Mouse (Mus musculus) myocyte (in vitro differentiated cells): ENCODE measurements around the gene Gm1123. TPM values are rescaled to one million over a fixed set of nuclear protein-coding genes. Genes with fewer than 3 reads are reported as not detected.

Experiments
- H3K27me3 ChIP-seq: one replicate; pipeline ENCODE4 v1.6.1; 2011; ENCODE audit not compliant: control insufficient read depth, insufficient read depth, insufficient read length
- H3K36me3 ChIP-seq: one replicate; pipeline ENCODE4 v1.6.1; 2011; ENCODE audit not compliant: control insufficient read depth, insufficient read depth
- H3K4me2 ChIP-seq: one replicate; pipeline ENCODE4 v1.6.1; 2011; ENCODE audit warnings: low read depth, control low read depth
- H3K4me3 ChIP-seq: one replicate; pipeline ENCODE4 v1.5.1; 2011; ENCODE audit warnings: mild to moderate bottlenecking, control low read depth, moderate library complexity
- H3K79me2 ChIP-seq: one replicate; pipeline ENCODE4 v1.6.1; 2011; ENCODE audit not compliant: control insufficient read depth, insufficient read depth
- H3ac ChIP-seq: one replicate; pipeline ENCODE4 v1.6.1; 2011; ENCODE audit not compliant: control insufficient read depth, insufficient read length
- CEBPB ChIP-seq: IDR thresholded peaks from 2 replicates; pipeline ENCODE4 v1.6.1; 2011; ENCODE audit warnings: mild to moderate bottlenecking, moderate library complexity; ENCODE audit not compliant: poor library complexity, insufficient read depth, severe bottlenecking
- E2F4 ChIP-seq: IDR thresholded peaks from one replicate; pipeline ENCODE4 v1.6.1; 2011; ENCODE audit warnings: mild to moderate bottlenecking, control low read depth, moderate library complexity; ENCODE audit not compliant: insufficient read depth
- MAX ChIP-seq: IDR thresholded peaks from one replicate; pipeline ENCODE4 v1.6.1; 2011; ENCODE audit warnings: low read depth, mild to moderate bottlenecking, control low read depth
- MYOD1 ChIP-seq, 3 experiments: IDR thresholded peaks; one replicate each; pipeline ENCODE4 v1.6.1; 2011; ENCODE audit warnings: control low read depth in 2 of 3, low read depth in 2 of 3, mild to moderate bottlenecking in 2 of 3, moderate library complexity in 1 of 3; ENCODE audit not compliant: insufficient read length in 2 of 3, control insufficient read depth in 1 of 3
- MYOG ChIP-seq, 3 experiments: IDR thresholded peaks; one replicate each; pipeline ENCODE4 v1.6.1; 2011; ENCODE audit warnings: control low read depth in 2 of 3, low read depth in 2 of 3, mild to moderate bottlenecking in 2 of 3; ENCODE audit not compliant: insufficient read length in 2 of 3, control insufficient read depth in 1 of 3, insufficient read depth in 1 of 3
- POLR2A ChIP-seq: IDR thresholded peaks from one replicate; pipeline ENCODE4 v1.6.1; 2011; ENCODE audit warnings: low read depth, mild to moderate bottlenecking, control low read depth, moderate library complexity; ENCODE audit not compliant: insufficient read length
- POLR2AphosphoS2 ChIP-seq: IDR thresholded peaks from one replicate; pipeline ENCODE4 v1.6.1; 2011; ENCODE audit warnings: low read depth, control low read depth; ENCODE audit not compliant: insufficient read length
- REST ChIP-seq: IDR thresholded peaks from one replicate; pipeline ENCODE4 v1.6.1; 2011; ENCODE audit warnings: mild to moderate bottlenecking, control low read depth, moderate library complexity; ENCODE audit not compliant: insufficient read depth, insufficient read length
- SRF ChIP-seq: IDR thresholded peaks from one replicate; pipeline ENCODE4 v1.6.1; 2011; ENCODE audit warnings: low read depth; ENCODE audit not compliant: control insufficient read depth, insufficient read length
- TCF12 ChIP-seq: IDR thresholded peaks from one replicate; pipeline ENCODE4 v1.6.1; 2011; ENCODE audit warnings: mild to moderate bottlenecking, control low read depth; ENCODE audit not compliant: poor library complexity, insufficient read depth, severe bottlenecking
- TCF3 ChIP-seq: IDR thresholded peaks from one replicate; pipeline ENCODE4 v1.6.1; 2011; ENCODE audit warnings: low read depth, control low read depth; ENCODE audit not compliant: insufficient read length
- USF1 ChIP-seq: IDR thresholded peaks from one replicate; pipeline ENCODE4 v1.6.1; 2011; ENCODE audit warnings: low read depth, mild to moderate bottlenecking, control low read depth, moderate library complexity
- polyA plus RNA-seq: library from polyadenylated mRNA; unstranded; fragments of >200 nt; fragmentation: generic; extraction: Trizol; gene quantifications from one replicate; pipeline ENCODE4 v1.2.1, GENCODE M21; 2012; ENCODE audit warnings: missing spikeins

Gm1123 gene
- polyA plus RNA-seq, 1 experiment, result not detected

DNA sequence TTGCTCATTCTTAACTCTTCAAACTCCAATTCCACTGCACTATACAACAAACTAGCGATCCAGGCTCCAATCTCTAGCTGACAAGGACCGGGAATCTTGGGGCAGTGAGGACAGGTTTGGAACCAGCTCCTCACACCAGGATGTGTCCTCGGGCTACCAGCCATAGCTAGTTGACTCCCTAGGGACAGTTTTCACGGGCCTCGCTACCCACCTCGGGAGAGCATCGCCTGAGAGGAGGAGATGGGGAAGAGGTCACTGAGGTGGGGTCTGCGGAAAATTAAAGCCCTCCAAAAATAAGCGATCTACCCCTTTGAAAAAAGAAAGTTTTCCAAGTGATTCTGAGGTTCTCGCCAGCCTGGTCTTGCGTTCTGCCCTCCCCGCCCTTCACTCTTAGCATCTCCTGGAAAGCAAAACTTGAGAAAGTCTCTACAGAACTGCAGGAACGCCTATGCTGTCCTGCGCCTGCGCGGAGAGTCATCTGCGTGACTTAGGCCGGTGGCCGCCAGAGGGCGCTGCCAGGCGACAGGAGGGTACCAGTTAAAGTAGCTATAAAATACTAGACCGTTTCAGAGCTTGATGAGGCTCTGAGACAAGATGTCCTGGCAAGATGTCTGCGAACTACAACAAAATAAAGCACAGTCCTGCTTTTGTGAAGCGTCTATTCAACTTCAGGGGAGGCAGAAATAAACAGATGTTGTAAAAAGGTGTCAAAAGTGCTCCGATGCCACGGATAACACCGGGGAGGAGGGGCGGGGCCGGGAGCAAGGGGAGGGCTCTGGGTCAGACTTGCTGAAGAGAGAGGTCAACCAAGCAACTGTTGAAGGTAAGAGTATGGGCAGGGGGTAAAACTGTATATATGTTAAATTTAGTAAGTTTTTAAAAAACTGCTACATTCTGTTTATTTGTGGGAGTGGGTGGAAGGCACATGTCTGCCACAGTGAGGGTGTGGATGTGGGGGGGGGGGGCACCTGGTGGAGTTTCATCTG is 55.8 kb downstream of the Gm1123 start:
- peak overlapping the region; percentile 17 for H3K4me3 ChIP-seq
- H3K79me2 ChIP-seq, result no peaks in the 10 kb centered on the region
- no peak overlapping the region for H3ac ChIP-seq
- no peaks in the 10 kb centered on the region for H3K27me3 ChIP-seq
- peak overlapping the region; percentile 79 for H3K4me2 ChIP-seq
- no peaks in the 10 kb centered on the region for H3K36me3 ChIP-seq
- TF ChIP-seq MYOD1 (IDR thresholded peaks at IDR 0.05; ENCODE audit: control insufficient read depth in 1 of 3, insufficient read length in 2 of 3, low read depth in 2 of 3) (no peak), SRF (no peak), CEBPB (no peak), TCF12 (no peak), USF1 (no peak), POLR2AphosphoS2 (no peak), MAX (no peak), POLR2A (no peak), E2F4 (no peak), MYOG (IDR thresholded peaks at IDR 0.05; ENCODE audit: control insufficient read depth in 1 of 3, insufficient read depth in 1 of 3, insufficient read length in 2 of 3, low read depth in 2 of 3) (no peak), TCF3 (no peak), REST (no peak)

DNA sequence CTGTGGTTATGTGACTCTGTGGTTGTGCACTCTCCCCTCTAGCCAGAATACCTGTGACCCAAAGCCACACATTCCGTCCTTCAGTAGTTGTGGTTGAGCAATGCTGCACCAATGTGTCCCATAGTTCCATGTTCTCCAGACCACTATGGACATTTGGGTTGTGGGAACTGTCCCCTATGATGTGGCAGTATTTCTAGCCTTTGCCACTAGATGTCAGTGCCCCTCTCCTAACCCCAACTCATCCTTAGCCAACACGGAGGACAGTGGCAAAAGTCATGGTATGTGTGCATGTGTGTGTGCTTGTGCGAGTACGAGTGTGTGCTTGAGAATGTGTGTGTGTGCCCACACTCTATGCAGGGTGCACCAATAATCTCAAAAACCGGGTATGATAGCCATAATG is 59.0 kb downstream of the Gm1123 start:
- Histone ChIP-seq H3K36me3 (no peaks in the 10 kb centered on the region), H3ac (no peak overlapping the region), H3K79me2 (no peaks in the 10 kb centered on the region), H3K4me2 (no peak overlapping the region), H3K27me3 (peaks cover 25% of the 10 kb centered on the region), H3K4me3 (no peak overlapping the region)
- TF ChIP-seq MYOG (IDR thresholded peaks at IDR 0.05; ENCODE audit: control insufficient read depth in 1 of 3, insufficient read depth in 1 of 3, insufficient read length in 2 of 3, low read depth in 2 of 3) (no peak), REST (no peak), POLR2A (no peak), SRF (no peak), TCF3 (no peak), MAX (no peak), TCF12 (no peak), USF1 (no peak), POLR2AphosphoS2 (no peak), MYOD1 (IDR thresholded peaks at IDR 0.05; ENCODE audit: control insufficient read depth in 1 of 3, insufficient read length in 2 of 3, low read depth in 2 of 3) (no peak)

DNA sequence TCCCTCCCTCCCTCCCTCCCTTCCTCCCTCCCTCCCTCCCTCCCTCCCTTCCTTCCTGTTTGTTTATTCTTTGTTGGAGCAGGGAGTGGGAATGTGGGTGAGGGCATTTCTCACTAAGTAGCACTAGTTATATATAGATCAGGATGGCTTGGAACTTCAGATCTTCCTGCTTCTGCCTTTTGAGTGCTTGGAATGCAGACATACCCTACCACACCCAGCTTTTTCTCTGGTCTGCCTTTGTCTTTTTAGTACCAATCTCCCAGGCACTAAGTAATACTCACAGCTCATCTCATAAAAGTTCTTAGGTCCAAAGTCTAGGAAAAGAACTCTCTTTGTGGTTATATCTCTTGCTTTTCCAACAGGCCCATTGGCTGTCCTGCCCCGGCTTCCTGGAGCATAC is 59.4 kb downstream of the Gm1123 start:
- H3K79me2 ChIP-seq, result no peaks in the 10 kb centered on the region
- TF ChIP-seq USF1 (no peak), CEBPB (no peak), MYOD1 (IDR thresholded peaks at IDR 0.05; ENCODE audit: control insufficient read depth in 1 of 3, insufficient read length in 2 of 3, low read depth in 2 of 3) (no peak), REST (no peak)

DNA sequence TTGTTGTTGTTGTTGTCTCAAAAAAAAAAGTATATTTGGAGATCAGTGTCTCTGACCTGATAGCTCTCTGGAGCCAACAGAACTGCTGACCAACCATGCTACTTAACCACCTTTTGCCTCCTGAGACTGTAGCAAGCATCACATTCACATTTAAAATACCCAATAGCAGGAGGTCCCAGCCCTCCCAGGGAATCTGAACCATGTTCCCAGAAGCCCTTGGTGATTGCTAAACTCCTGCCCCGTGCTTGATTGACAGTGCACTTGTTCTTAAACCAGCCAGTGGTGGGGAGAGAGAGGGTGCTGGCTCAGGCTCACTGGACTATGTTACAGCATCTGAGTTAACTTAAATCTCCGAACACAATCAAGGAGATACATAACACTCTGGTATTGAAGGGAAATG is 60.6 kb downstream of the Gm1123 start:
- no peak overlapping the region for H3ac ChIP-seq
- no peaks in the 10 kb centered on the region for H3K79me2 ChIP-seq
- no peak for TF ChIP-seq MAX
- no peak for TF ChIP-seq SRF
- no peak for TF ChIP-seq CEBPB
- no peak for TF ChIP-seq USF1
- TF ChIP-seq POLR2A, result no peak
- TF ChIP-seq MYOG (IDR thresholded peaks at IDR 0.05; ENCODE audit: control insufficient read depth in 1 of 3, insufficient read depth in 1 of 3, insufficient read length in 2 of 3, low read depth in 2 of 3), result no peak
- no peak for TF ChIP-seq POLR2AphosphoS2
- TF ChIP-seq TCF3, result no peak
- TF ChIP-seq E2F4, result no peak
- TF ChIP-seq TCF12, result no peak
- TF ChIP-seq REST, result no peak
- TF ChIP-seq MYOD1 (IDR thresholded peaks at IDR 0.05; ENCODE audit: control insufficient read depth in 1 of 3, insufficient read length in 2 of 3, low read depth in 2 of 3), result no peak
- no peak overlapping the region for H3K4me2 ChIP-seq
- H3K36me3 ChIP-seq, result no peaks in the 10 kb centered on the region
- no peak overlapping the region for H3K4me3 ChIP-seq
- peaks cover 36% of the 10 kb centered on the region for H3K27me3 ChIP-seq

More for the DNA sequence above, 59.4 kb downstream of the Gm1123 start:
- Histone ChIP-seq H3K4me3 (no peak overlapping the region), H3K27me3 (peaks cover 25% of the 10 kb centered on the region), H3K36me3 (no peaks in the 10 kb centered on the region), H3ac (no peak overlapping the region), H3K4me2 (no peak overlapping the region)

DNA sequence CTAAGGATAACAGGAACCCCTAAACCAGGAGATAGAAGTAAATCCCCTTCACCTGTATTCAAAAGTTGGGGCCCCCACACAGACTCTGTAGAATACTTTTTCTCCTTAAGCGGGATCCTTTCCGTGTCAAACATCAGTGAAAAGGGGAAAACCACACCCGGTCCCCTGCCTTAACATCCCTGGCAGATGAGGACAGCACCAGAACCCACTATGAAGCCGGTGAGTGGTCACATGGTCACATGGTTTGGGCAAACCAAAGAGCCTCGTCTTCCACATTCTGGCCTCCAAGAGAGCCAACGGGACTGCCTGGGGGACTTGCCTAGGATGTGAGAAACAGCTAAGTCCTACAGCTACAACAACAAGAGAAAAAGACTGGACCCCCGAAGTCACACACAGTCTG is 62.0 kb downstream of the Gm1123 start:
- no peaks in the 10 kb centered on the region for H3K79me2 ChIP-seq
- H3K27me3 ChIP-seq, result peaks cover 36% of the 10 kb centered on the region
- no peak overlapping the region for H3ac ChIP-seq
- peak overlapping the region; percentile 50 for H3K4me2 ChIP-seq
- TF ChIP-seq POLR2AphosphoS2 (no peak), USF1 (peak; percentile 10), MYOD1 (IDR thresholded peaks at IDR 0.05; ENCODE audit: control insufficient read depth in 1 of 3, insufficient read length in 2 of 3, low read depth in 2 of 3) (no peak)
- H3K36me3 ChIP-seq, result no peaks in the 10 kb centered on the region
- H3K4me3 ChIP-seq, result no peak overlapping the region
